Mouse (Mus musculus): ENCODE measurements around the gene Lair1. TPM values are rescaled to one million over a fixed set of nuclear protein-coding genes. Genes with fewer than 3 reads are reported as not detected.
"Not testable (repeated sequence)": the region's sequence is repeated elsewhere in the genome, so short reads cannot be mapped to it uniquely, and the experiment has no call there.

The Lair1 gene
- polyA plus RNA-seq, 1 experiment, result 7.2 TPM

GRCm38 (mm10) chr7:4026794-4027421 is 36.1 kb downstream of the Lair1 start:
- TF ChIP-seq POLR2A (IDR thresholded peaks at IDR 0.05; ENCODE audit: borderline replicate concordance, extremely low read depth, low read depth, low read length) (no peak), CTCF (IDR thresholded peaks at IDR 0.05; ENCODE audit: insufficient read depth, low read length) (peak; percentile 40)
- 30% methylated on average over 3 of the region's 3 CpGs for WGBS
- no peak overlapping the region for H3K4me3 ChIP-seq (replicated peaks; ENCODE audit: extremely low read depth, low read depth, low read length)
- H3K4me1 ChIP-seq (ENCODE audit: control insufficient read depth, insufficient read depth, low read length), result no peaks in the 10 kb centered on the region
- DNase-seq, result no peak

GRCm38 (mm10) chr7:4004636-4005035 is 58.4 kb downstream of the Lair1 start:
- 61% methylated on average over 3 of the region's 3 CpGs for WGBS
- not testable (repeated sequence) for DNase-seq; H3K4me3 ChIP-seq (replicated peaks; ENCODE audit: extremely low read depth, low read depth, low read length)

GRCm38 (mm10) chr7:4003996-4004395 is 59.0 kb downstream of the Lair1 start:
- not testable (repeated sequence) for DNase-seq; H3K4me1 ChIP-seq (ENCODE audit: control insufficient read depth, insufficient read depth, low read length); H3K4me3 ChIP-seq (replicated peaks; ENCODE audit: extremely low read depth, low read depth, low read length)
- WGBS, result 75% methylated on average over 4 of the region's 4 CpGs

More at GRCm38 (mm10) chr7:4004636-4005035, 58.4 kb downstream of the Lair1 start:
- H3K4me1 ChIP-seq (ENCODE audit: control insufficient read depth, insufficient read depth, low read length), result not testable (repeated sequence)

GRCm38 (mm10) chr7:3962017-3962416 is 101.0 kb downstream of the Lair1 start:
- no peaks in the 10 kb centered on the region for H3K4me1 ChIP-seq (ENCODE audit: control insufficient read depth, insufficient read depth, low read length)
- TF ChIP-seq CTCF (IDR thresholded peaks at IDR 0.05; ENCODE audit: insufficient read depth, low read length) (no peak), POLR2A (IDR thresholded peaks at IDR 0.05; ENCODE audit: borderline replicate concordance, extremely low read depth, low read depth, low read length) (no peak)
- no peak for DNase-seq
- H3K4me3 ChIP-seq (replicated peaks; ENCODE audit: extremely low read depth, low read depth, low read length), result no peak overlapping the region
- 84% methylated on average over 2 of the region's 2 CpGs for WGBS

- H3K4me3 ChIP-seq (replicated peaks; ENCODE audit: extremely low read depth, low read depth, low read length), result no peak overlapping the region
- no peak for DNase-seq
- 75% methylated on average over 3 of the region's 3 CpGs for WGBS
- TF ChIP-seq CTCF (IDR thresholded peaks at IDR 0.05; ENCODE audit: insufficient read depth, low read length), result no peak
- TF ChIP-seq POLR2A (IDR thresholded peaks at IDR 0.05; ENCODE audit: borderline replicate concordance, extremely low read depth, low read depth, low read length), result no peak
- no peaks in the 10 kb centered on the region for H3K4me1 ChIP-seq (ENCODE audit: control insufficient read depth, insufficient read depth, low read length)
Observed at GRCm38 (mm10) chr7:3957387-3957786, 105.6 kb downstream of the Lair1 start.

Other genes with a start within 250 kb of the Lair1 start
- 0.78 and 1.4 TPM in 2 replicates for gene Gm15448, start 237.5 kb downstream of the Lair1 start, polyA plus RNA-seq (2012; rRNA removed)
- 1.4 and 2.8 TPM in 2 replicates for gene Pira2, start 218.2 kb downstream of the Lair1 start, polyA plus RNA-seq (2012; rRNA removed)
- gene Gm14548, start 165.1 kb downstream of the Lair1 start, polyA plus RNA-seq (2012; rRNA removed), result 2.4 and 5.1 TPM in 2 replicates
- gene Lilra6, start 147.7 kb downstream of the Lair1 start, polyA plus RNA-seq (2012; rRNA removed), result 4.0 and 4.3 TPM in 2 replicates
- 2.6 and 3.0 TPM in 2 replicates for gene Ttyh1, start 56.2 kb upstream of the Lair1 start, polyA plus RNA-seq (2012; rRNA removed)
- gene Leng8, start 73.8 kb upstream of the Lair1 start, polyA plus RNA-seq (2012; rRNA removed), result 648 and 958 TPM in 2 replicates
- 8.6 and 10.2 TPM in 2 replicates for gene Leng9, start 87.2 kb upstream of the Lair1 start, polyA plus RNA-seq (2012; rRNA removed)
- gene Cdc42ep5, start 101.7 kb upstream of the Lair1 start, polyA plus RNA-seq (2012; rRNA removed), result 46.9 and 51.8 TPM in 2 replicates
- 3.1 and 3.3 TPM in 2 replicates for gene Lilra5, start 174.6 kb upstream of the Lair1 start, polyA plus RNA-seq (2012; rRNA removed)

Measured in lung, adult 2 months (tissue).